In genomic region chr13:28416231-28416630, GRCm38 (mm10) we compare ENCODE assay signal across 7 mouse cellular contexts.
A peak's percentile ranks its signal among the peaks of the same experiment; 100 is the strongest.
DNase-seq lines count a peak whose midpoint lies in the region; ATAC-seq lines count a peak whose summit lies in the region.

No protein-coding gene starts in this region.

- peak; percentile 76 for ATAC-seq in kidney, embryonic 15.5 days (replicated peaks; ENCODE audit: low FRiP score)
- ATAC-seq in limb, embryonic 11.5 days (ENCODE audit: insufficient number of reproducible peaks, low FRiP score, low TSS enrichment, low read depth), result peak; percentile 49
- no peak for ATAC-seq in granulocyte monocyte progenitor cell, adult 5-6 weeks (replicated peaks; ENCODE audit: poor library complexity, severe bottlenecking)

- H3K27me3 ChIP-seq in kidney, embryonic 15.5 days, result no peaks in the 10 kb centered on the region
- no peaks in the 10 kb centered on the region for H3K27me3 ChIP-seq in limb, embryonic 11.5 days (ENCODE audit: control insufficient read depth, insufficient read depth, low read length)

- H3K4me3 ChIP-seq in kidney, embryonic 15.5 days (replicated peaks), result no peak overlapping the region
- H3K4me3 ChIP-seq in limb, embryonic 11.5 days (ENCODE audit: low read depth, low read length), result no peak overlapping the region

- no peaks in the 10 kb centered on the region for H3K9me3 ChIP-seq in kidney, embryonic 15.5 days (replicated peaks)
- no peaks in the 10 kb centered on the region; the same call in 1 of the 2 replicates for H3K9me3 ChIP-seq in limb, embryonic 11.5 days (ENCODE audit: control insufficient read depth, low read length)

- WGBS in kidney, embryonic 15.5 days, result 8% methylated on average over 6 of the region's 6 CpGs
- WGBS in limb, embryonic 11.5 days, result 17% methylated on average over 6 of the region's 6 CpGs

- no peaks in the 10 kb centered on the region for H3K36me3 ChIP-seq in kidney, embryonic 15.5 days
- H3K36me3 ChIP-seq in limb, embryonic 11.5 days (ENCODE audit: control insufficient read depth, insufficient read depth, low read length), result no peaks in the 10 kb centered on the region

- peak; percentile 35 for DNase-seq in cerebellum, adult 11 months
- peak; percentile 53 for DNase-seq in embryo, embryonic 9.5 days (ENCODE audit: extremely low spot score)
- peak; percentile 29 to 54 for DNase-seq in heart, adult 9 months (ENCODE audit: low spot score in 2 of 2)
- DNase-seq in limb, embryonic 11.5 days (ENCODE audit: low spot score), result no peak
- peak; percentile 69 for DNase-seq in right cerebral cortex, adult 18-20 months

- H3K4me2 ChIP-seq in kidney, embryonic 15.5 days, result peak overlapping the region; percentile 56
- H3K4me2 ChIP-seq in limb, embryonic 11.5 days (ENCODE audit: low read depth, severe bottlenecking), result no peak overlapping the region

- peak overlapping the region; percentile 95 for H3K27ac ChIP-seq in kidney, embryonic 15.5 days
- peak overlapping the region; percentile 47; the same call in 1 of the 2 replicates for H3K27ac ChIP-seq in limb, embryonic 11.5 days (replicated peaks; ENCODE audit: low read depth, low read length)

- peaks cover 51% of the 10 kb centered on the region for H3K4me1 ChIP-seq in kidney, embryonic 15.5 days
- H3K4me1 ChIP-seq in limb, embryonic 11.5 days (ENCODE audit: control insufficient read depth, insufficient read depth, low read length), result peaks cover 29% of the 10 kb centered on the region

- H3K9ac ChIP-seq in kidney, embryonic 15.5 days, result no peak overlapping the region
- H3K9ac ChIP-seq in limb, embryonic 11.5 days (ENCODE audit: low read length), result no peak overlapping the region
